Mouse (Mus musculus) heart, embryonic 16.5 days (tissue): ENCODE results near the gene Olfr681. TPM values are rescaled to one million over a fixed set of nuclear protein-coding genes. Genes with fewer than 3 reads are reported as not detected.
"Not testable (repeated sequence)": the region's sequence is repeated elsewhere in the genome, so short reads cannot be mapped to it uniquely, and the experiment has no call there.

Source experiments
- ATAC-seq: fragments of 200-750 bp; cut with Nextera tagmentation; replicated peaks from 2 replicates; pipeline ENCODE4 v1.8.0; 2017; ENCODE audit warnings: moderate number of reproducible peaks; ENCODE audit not compliant: insufficient read depth, low FRiP score; ENCODE audit errors: extremely low read depth
- H3K27ac ChIP-seq: fragments of 300-500 bp; sonication (generic); 2 replicates; pipeline ENCODE4 v1.5.1; 2014; ENCODE audit warnings: mild to moderate bottlenecking, low read length, control low read depth, moderate library complexity
- H3K27me3 ChIP-seq: fragments of 300-500 bp; sonication (generic); 2 replicates; pipeline ENCODE4 v1.6.1; 2014; ENCODE audit warnings: low read length, mixed read lengths; ENCODE audit not compliant: control insufficient read depth, insufficient read depth
- H3K36me3 ChIP-seq: fragments of 300-500 bp; sonication (generic); 2 replicates; pipeline ENCODE4 v1.6.1; 2014; ENCODE audit not compliant: control insufficient read depth, insufficient read depth
- H3K4me1 ChIP-seq: fragments of 300-500 bp; sonication (generic); 2 replicates; pipeline ENCODE4 v1.6.1; 2014; ENCODE audit warnings: low read length, mixed read lengths; ENCODE audit not compliant: control insufficient read depth, insufficient read depth
- H3K4me2 ChIP-seq: fragments of 300-500 bp; sonication (generic); 2 replicates; pipeline ENCODE4 v1.6.1; 2014; ENCODE audit warnings: low read depth, mild to moderate bottlenecking, control low read depth, low read length
- H3K4me3 ChIP-seq: fragments of 300-500 bp; sonication (generic); 2 replicates; pipeline ENCODE4 v1.5.1; 2014; ENCODE audit warnings: mild to moderate bottlenecking, control low read depth, low read length
- H3K9ac ChIP-seq: fragments of 300-500 bp; sonication (generic); 2 replicates; pipeline ENCODE4 v1.6.1; 2014; ENCODE audit warnings: low read length, control low read depth
- H3K9me3 ChIP-seq: fragments of 300-500 bp; sonication (generic); replicated peaks from 2 replicates; pipeline ENCODE4 v1.6.1; 2016; ENCODE audit warnings: low read length; ENCODE audit not compliant: control insufficient read depth
- WGBS: fragments of 180-500 bp; shearing (Covaris S2); extraction: QIAGEN DNeasy Blood & Tissue Kit; methylation state at CpG from one replicate; pipeline ENCODE4 v1.1.7; 2014; 5-methylcytosine and 5-hydroxymethylcytosine counted together
- polyA plus RNA-seq: library from polyadenylated mRNA; unstranded; fragments of >200 nt; fragmentation: Nextera tagmentation; extraction: Ambion mirVana; gene quantifications from 2 replicates; pipeline ENCODE4 v1.2.1, GENCODE M21; 2015

Gene Olfr681
- not detected in 2 replicates for polyA plus RNA-seq

DNA sequence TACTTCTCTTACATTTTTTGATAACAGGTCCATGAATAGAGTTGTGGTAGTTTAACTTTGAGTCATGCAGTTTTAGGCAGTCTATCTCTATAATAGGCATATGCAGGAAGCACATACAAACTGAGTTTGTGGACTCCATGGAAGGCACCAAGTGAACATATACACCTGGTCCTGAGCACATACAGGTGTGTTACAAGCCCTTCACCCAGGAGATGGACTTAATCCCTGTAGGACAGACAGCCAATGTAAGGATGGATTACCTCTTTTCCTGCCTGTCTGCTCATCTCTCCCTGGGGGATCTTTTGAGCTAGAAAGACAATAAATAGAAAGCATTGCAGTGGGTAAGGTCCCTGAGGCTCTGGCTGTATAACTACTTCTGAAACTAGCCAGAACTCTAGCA is at the start of gene Olfr681:
TSS of gene Olfr681 (plus strand) at position 301 of the 400 bp plus-strand sequence.
- ATAC-seq, result no peak
- H3K9me3 ChIP-seq, result no peaks in the 10 kb centered on the region
- H3K4me3 ChIP-seq, result no peak within 1 kb of the TSS
- no peaks in the 10 kb centered on the region for H3K4me1 ChIP-seq
- no peak within 1 kb of the TSS for H3K27ac ChIP-seq
- H3K9ac ChIP-seq, result no peak within 1 kb of the TSS
- H3K36me3 ChIP-seq, result no peaks in the 10 kb centered on the region
- H3K27me3 ChIP-seq, result no peaks in the 10 kb centered on the region
- H3K4me2 ChIP-seq, result no peak within 1 kb of the TSS

DNA sequence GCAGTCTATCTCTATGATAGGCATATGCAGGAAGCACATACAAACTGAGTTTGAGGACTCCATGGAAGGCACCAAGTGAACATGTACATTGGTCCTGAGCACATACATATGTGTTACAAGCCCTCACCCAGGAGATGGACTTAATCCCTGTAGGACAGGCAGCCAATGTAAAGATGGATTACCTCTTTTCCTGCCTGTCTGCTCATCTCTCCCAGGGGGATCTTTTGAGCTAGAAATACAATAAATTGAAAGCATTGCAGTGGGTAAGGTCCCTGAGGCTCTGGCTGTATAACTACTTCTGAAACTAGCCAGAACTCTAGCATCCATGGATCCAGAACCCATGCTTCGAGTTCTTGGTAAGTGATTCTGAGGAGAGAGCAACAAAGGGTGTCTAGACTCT is 35.7 kb upstream of the Olfr681 start, which contains the start of gene Olfr679:
TSS of gene Olfr679 (plus strand) at position 301 of the 400 bp plus-strand sequence.
- 54% methylated on average over 1 of the region's 1 CpGs for WGBS

DNA sequence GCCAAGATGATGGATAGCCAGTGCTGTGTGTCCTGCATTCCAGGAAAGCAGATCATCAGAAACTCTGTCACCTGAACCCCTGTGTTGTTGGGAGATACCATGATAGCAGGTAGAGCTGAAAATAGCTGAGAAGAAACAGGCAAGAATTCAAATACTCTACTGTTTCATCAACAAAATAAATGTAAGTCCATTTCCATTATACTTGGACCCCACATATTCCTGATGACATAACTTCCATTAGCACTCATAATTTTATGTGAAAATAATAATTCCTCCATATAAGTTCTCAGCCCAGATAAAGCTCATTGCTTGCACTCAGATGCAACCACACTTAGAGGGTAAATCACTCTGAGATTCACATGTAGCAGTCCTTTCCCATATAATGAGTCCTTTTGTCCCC is 23.9 kb upstream of the Olfr681 start, which contains the start of gene Olfr680-ps1:
TSS of gene Olfr680-ps1 (minus strand) at position 101 of the 400 bp plus-strand sequence.
- H3K36me3 ChIP-seq, ATAC-seq, H3K9ac ChIP-seq, H3K4me2 ChIP-seq, H3K4me1 ChIP-seq, H3K27ac ChIP-seq, H3K27me3 ChIP-seq, H3K4me3 ChIP-seq, H3K9me3 ChIP-seq: not testable (repeated sequence)

More for the DNA sequence above, 35.7 kb upstream of the Olfr681 start, which contains the start of gene Olfr679:
- no peak within 1 kb of the TSS for H3K27ac ChIP-seq
- H3K27me3 ChIP-seq, result no peaks in the 10 kb centered on the region
- no peaks in the 10 kb centered on the region for H3K9me3 ChIP-seq
- no peaks in the 10 kb centered on the region for H3K4me1 ChIP-seq
- H3K36me3 ChIP-seq, result no peaks in the 10 kb centered on the region
- H3K4me2 ChIP-seq, result no peak within 1 kb of the TSS
- no peak for ATAC-seq
- no peak within 1 kb of the TSS for H3K4me3 ChIP-seq
- no peak within 1 kb of the TSS for H3K9ac ChIP-seq

DNA sequence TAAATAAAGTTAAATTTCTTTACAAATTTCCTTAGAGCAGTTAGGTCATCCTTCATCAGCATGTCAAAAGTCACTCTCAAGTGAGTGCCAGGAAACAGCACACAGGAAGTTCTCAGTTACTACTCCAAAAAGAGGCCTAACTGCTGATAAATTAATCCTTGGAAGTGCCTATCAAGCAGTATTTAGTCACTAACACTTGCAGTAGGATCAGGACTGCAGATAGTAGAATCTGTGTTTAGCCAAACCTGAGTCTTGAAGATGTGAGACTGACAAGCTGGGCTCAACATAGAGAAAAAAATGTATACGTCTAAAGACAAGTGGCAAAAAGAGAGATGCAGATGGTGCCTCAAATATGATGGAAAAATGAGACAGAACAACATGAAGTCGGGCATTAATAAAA is 24.6 kb downstream of the Olfr681 start:
- no peaks in the 10 kb centered on the region for H3K9me3 ChIP-seq
- no peak for ATAC-seq
- no peak overlapping the region for H3K4me3 ChIP-seq
- no peaks in the 10 kb centered on the region for H3K4me1 ChIP-seq
- no peak overlapping the region for H3K4me2 ChIP-seq
- H3K36me3 ChIP-seq, result no peaks in the 10 kb centered on the region
- no peaks in the 10 kb centered on the region for H3K27me3 ChIP-seq
- no peak overlapping the region for H3K27ac ChIP-seq
- H3K9ac ChIP-seq, result no peak overlapping the region
- 51% methylated on average over 2 of the region's 2 CpGs for WGBS

DNA sequence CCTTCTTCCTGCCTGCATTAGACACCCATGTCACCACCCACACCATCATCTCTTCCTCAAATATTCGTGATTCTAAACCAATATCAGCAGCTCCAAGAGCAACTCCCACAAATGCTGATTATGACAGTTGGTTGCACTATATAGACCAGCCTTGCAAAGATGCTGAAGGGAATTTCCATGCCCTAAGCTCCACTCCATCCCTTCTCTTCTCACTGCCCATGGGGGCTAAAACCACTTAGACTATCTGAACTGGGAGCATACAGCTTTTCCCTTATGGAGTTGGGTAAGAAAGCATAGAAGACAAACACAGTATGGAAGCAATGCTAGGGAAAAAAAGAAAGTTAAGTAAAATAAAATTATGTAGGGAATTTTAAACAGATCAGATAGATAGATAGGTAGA is 30.3 kb downstream of the Olfr681 start, which contains the start of gene Olfr683:
TSS of gene Olfr683 (minus strand) at position 101 of the 400 bp plus-strand sequence.
- Histone ChIP-seq H3K9ac (no peak within 1 kb of the TSS), H3K27me3 (no peaks in the 10 kb centered on the region), H3K4me3 (no peak within 1 kb of the TSS), H3K36me3 (no peaks in the 10 kb centered on the region), H3K4me1 (no peaks in the 10 kb centered on the region), H3K4me2 (no peak within 1 kb of the TSS), H3K27ac (no peak within 1 kb of the TSS), H3K9me3 (no peaks in the 10 kb centered on the region)
- WGBS, result 55% methylated on average over 1 of the region's 1 CpGs
- ATAC-seq, result no peak

DNA sequence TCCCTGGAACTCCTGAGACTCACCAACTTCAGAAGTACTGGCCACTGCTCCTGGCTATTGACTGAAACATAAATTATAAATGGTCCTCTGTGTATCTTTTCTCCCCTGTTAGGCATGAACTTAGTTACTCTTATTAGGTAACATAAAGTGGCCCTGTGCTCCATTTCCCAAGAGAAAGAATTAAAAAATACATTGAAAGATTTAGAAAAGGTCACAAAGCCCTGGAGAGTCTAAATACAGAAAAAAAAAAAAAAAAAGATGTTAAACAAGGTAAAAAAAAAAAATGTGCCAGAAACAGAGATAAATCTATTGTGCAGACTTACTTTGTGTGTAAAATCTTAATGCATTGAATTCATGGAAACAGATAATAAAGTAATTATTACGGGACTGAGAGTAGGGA is 46.9 kb downstream of the Olfr681 start, which contains the start of gene Olfr684:
TSS of gene Olfr684 (minus strand) at position 101 of the 400 bp plus-strand sequence.
- 52% methylated on average over 1 of the region's 1 CpGs for WGBS
- no peak within 1 kb of the TSS for H3K4me2 ChIP-seq
- H3K4me3 ChIP-seq, result no peak within 1 kb of the TSS
- no peak within 1 kb of the TSS for H3K27ac ChIP-seq
- no peaks in the 10 kb centered on the region for H3K4me1 ChIP-seq
- H3K9ac ChIP-seq, result no peak within 1 kb of the TSS
- no peaks in the 10 kb centered on the region for H3K9me3 ChIP-seq
- no peak for ATAC-seq
- H3K36me3 ChIP-seq, result no peaks in the 10 kb centered on the region
- H3K27me3 ChIP-seq, result no peaks in the 10 kb centered on the region

DNA sequence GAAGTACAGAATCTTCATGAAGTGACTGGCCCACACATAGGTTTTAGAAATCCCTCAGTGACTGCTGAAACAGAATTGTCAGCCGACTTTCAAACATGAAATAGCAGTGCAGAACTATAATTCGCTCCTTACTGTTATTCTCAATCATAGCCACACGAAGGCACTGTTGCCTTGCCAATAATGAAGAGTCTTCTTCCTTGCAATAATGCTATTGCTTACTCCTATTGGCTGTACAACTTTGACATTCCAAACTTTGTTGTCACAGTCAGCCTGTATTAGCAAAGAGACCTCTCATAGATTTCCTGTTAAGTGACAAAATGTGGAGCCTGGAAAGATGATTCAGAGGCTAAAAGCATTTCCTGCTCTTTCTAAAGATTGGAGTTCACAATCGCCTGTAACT is 54.1 kb downstream of the Olfr681 start:
- 39% methylated on average over 4 of the region's 4 CpGs for WGBS
- H3K4me2 ChIP-seq, result no peak overlapping the region
- H3K27me3 ChIP-seq, result no peaks in the 10 kb centered on the region
- no peaks in the 10 kb centered on the region for H3K4me1 ChIP-seq
- ATAC-seq, result no peak
- no peak overlapping the region for H3K4me3 ChIP-seq
- H3K27ac ChIP-seq, result no peak overlapping the region
- no peaks in the 10 kb centered on the region for H3K9me3 ChIP-seq
- no peak overlapping the region for H3K9ac ChIP-seq
- H3K36me3 ChIP-seq, result no peaks in the 10 kb centered on the region

Other genes with a start within 250 kb of the Olfr681 start
- gene Olfr665, start 238.8 kb upstream of the Olfr681 start, polyA plus RNA-seq, result not detected in 2 replicates
- gene Olfr666, start 220.9 kb upstream of the Olfr681 start, polyA plus RNA-seq, result not detected in 2 replicates
- not detected in 2 replicates for gene Olfr667, start 195.4 kb upstream of the Olfr681 start, polyA plus RNA-seq
- not detected in 2 replicates for gene Olfr668, start 188.8 kb upstream of the Olfr681 start, polyA plus RNA-seq
- gene Olfr669, start 182.6 kb upstream of the Olfr681 start, polyA plus RNA-seq, result not detected in 2 replicates
- gene Olfr670, start 154.2 kb upstream of the Olfr681 start, polyA plus RNA-seq, result not detected in 2 replicates
- not detected in 2 replicates for gene Olfr671, start 137.7 kb upstream of the Olfr681 start, polyA plus RNA-seq
- not detected in 2 replicates for gene Olfr672, start 114.8 kb upstream of the Olfr681 start, polyA plus RNA-seq
- gene Olfr675, start 88.4 kb upstream of the Olfr681 start, polyA plus RNA-seq, result not detected in 2 replicates
- not detected in 2 replicates for gene Olfr676, start 84.1 kb upstream of the Olfr681 start, polyA plus RNA-seq
- gene Olfr677, start 65.5 kb upstream of the Olfr681 start, polyA plus RNA-seq, result not detected in 2 replicates
- not detected in 2 replicates for gene Olfr678, start 52.4 kb upstream of the Olfr681 start, polyA plus RNA-seq
- gene Olfr679, start 35.6 kb upstream of the Olfr681 start, polyA plus RNA-seq, result not detected in 2 replicates
- gene Olfr680-ps1, start 24.0 kb upstream of the Olfr681 start, polyA plus RNA-seq, result not detected in 2 replicates
- not detected in 2 replicates for gene Olfr683, start 30.2 kb downstream of the Olfr681 start, polyA plus RNA-seq
- gene Olfr684, start 46.8 kb downstream of the Olfr681 start, polyA plus RNA-seq, result not detected in 2 replicates
- not detected in 2 replicates for gene Olfr685, start 69.2 kb downstream of the Olfr681 start, polyA plus RNA-seq
- gene Olfr686, start 90.6 kb downstream of the Olfr681 start, polyA plus RNA-seq, result not detected in 2 replicates
- gene Olfr688, start 171.3 kb downstream of the Olfr681 start, polyA plus RNA-seq, result not detected in 2 replicates
- gene Olfr689, start 194.3 kb downstream of the Olfr681 start, polyA plus RNA-seq, result not detected in 2 replicates
- gene Olfr690, start 217.3 kb downstream of the Olfr681 start, polyA plus RNA-seq, result not detected in 2 replicates
- 0.06 and 0.14 TPM in 2 replicates for gene Olfr691, start 225.4 kb downstream of the Olfr681 start, polyA plus RNA-seq